Comparison of ENCODE assay signal across 24 mouse cellular contexts in the genomic region with DNA sequence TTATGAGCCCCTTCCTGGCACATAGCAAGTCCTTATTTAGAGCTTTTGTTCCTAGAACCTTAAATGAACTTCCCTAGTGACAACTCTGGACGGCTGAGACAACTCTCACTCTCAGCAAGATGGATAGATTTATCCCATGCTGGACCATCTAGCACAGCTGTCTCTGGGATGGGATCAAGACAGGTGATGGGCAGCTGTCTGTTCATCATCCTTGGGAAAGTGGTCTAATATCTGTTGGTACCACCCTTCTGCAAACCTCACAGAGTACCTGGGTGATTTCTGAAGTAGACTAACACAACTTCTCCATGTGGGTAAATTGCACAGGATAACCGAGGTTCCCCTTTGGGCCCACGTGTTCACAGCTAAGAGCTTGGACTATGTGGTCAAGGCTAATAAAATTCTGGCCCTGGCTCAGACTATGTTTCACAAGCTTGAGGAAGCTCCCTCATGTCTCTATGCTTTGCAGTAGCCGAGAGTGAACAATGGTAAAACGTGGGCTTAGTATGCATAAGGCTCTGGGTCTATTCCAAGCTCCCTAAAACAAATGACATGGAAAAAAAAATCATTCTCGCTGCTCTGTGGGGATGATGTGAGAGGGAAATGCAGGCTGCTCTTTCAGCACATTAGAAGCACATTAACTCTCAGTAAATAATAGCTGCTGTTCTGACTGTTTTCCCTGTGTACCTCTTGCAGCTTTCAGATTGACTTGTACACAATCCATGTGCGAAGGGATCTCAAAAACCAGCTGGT.
A peak's percentile ranks its signal among the peaks of the same experiment; 100 is the strongest.
DNase-seq lines count a peak whose midpoint lies in the region; ATAC-seq lines count a peak whose summit lies in the region.
"Had no signal": no experiment of that assay in that cellular context is flagged by ENCODE, and none has a peak within 500 bp of the region (broad histone marks: within the 10 kb centered on the region; RNA-seq: fewer than 3 reads in every experiment).

No protein-coding gene starts in this region.

- no peak overlapping the region for H3K27ac ChIP-seq in lung, embryonic 15.5 days
- peak overlapping the region; percentile 34; the same call in 1 of the 2 replicates for H3K27ac ChIP-seq in neural tube, embryonic 14.5 days (ENCODE audit: low read depth, low read length)
- H3K27ac ChIP-seq in neural tube, embryonic 15.5 days (replicated peaks) = no peak overlapping the region
- H3K27ac ChIP-seq in forebrain, embryonic 12.5 days = no peak overlapping the region
- H3K27ac ChIP-seq: embryonic facial prominence, embryonic 12.5 days; limb, embryonic 13.5 days; liver, embryonic 12.5 days had no signal

- DNase-seq in frontal cortex, postnatal 10 days (ENCODE audit: low spot score in 2 of 2) = no peak
- no peak for DNase-seq in lung, adult 18-20 months
- no peak for DNase-seq in kidney, adult 11 months
- DNase-seq: adrenal gland, postnatal 36 days; cerebellum, adult 11-12 months; cerebellum, postnatal 14 days; heart, adult 18-20 months; heart, postnatal 36 days; kidney, postnatal 36 days; layer of hippocampus, adult 9-11 months; lung, postnatal 10 days; retina, postnatal 1 day; right cerebral cortex, postnatal 25 days; spleen, adult 18-20 months had no signal

- H3K9me3 ChIP-seq in lung, embryonic 15.5 days = no peaks in the 10 kb centered on the region
- no peaks in the 10 kb centered on the region for H3K9me3 ChIP-seq in neural tube, embryonic 14.5 days (ENCODE audit: control insufficient read depth, low read length)
- no peaks in the 10 kb centered on the region for H3K9me3 ChIP-seq in neural tube, embryonic 15.5 days (replicated peaks)
- no peaks in the 10 kb centered on the region for H3K9me3 ChIP-seq in forebrain, embryonic 12.5 days
- H3K9me3 ChIP-seq: embryonic facial prominence, embryonic 12.5 days; limb, embryonic 13.5 days; liver, embryonic 12.5 days had no signal

- 0 out of 2 replicates have a peak, but pooled peaks cover 5% of the 10 kb centered on the region for H3K4me1 ChIP-seq in lung, embryonic 15.5 days
- H3K4me1 ChIP-seq in neural tube, embryonic 14.5 days (ENCODE audit: control insufficient read depth, insufficient read depth, low read length) = no peaks in the 10 kb centered on the region
- peaks cover 7% of the 10 kb centered on the region for H3K4me1 ChIP-seq in neural tube, embryonic 15.5 days
- no peaks in the 10 kb centered on the region for H3K4me1 ChIP-seq in forebrain, embryonic 12.5 days
- H3K4me1 ChIP-seq: embryonic facial prominence, embryonic 12.5 days; limb, embryonic 13.5 days; liver, embryonic 12.5 days had no signal

- WGBS in lung, embryonic 15.5 days = 42% methylated on average over 7 of the region's 7 CpGs
- 58% methylated on average over 7 of the region's 7 CpGs for WGBS in neural tube, embryonic 14.5 days
- 43% methylated on average over 7 of the region's 7 CpGs for WGBS in neural tube, embryonic 15.5 days
- WGBS in forebrain, embryonic 12.5 days = 73% methylated on average over 7 of the region's 7 CpGs

- H3K36me3 ChIP-seq in lung, embryonic 15.5 days = no peaks in the 10 kb centered on the region
- no peaks in the 10 kb centered on the region for H3K36me3 ChIP-seq in neural tube, embryonic 14.5 days (ENCODE audit: control insufficient read depth, insufficient read depth, low read length)
- no peaks in the 10 kb centered on the region for H3K36me3 ChIP-seq in neural tube, embryonic 15.5 days
- H3K36me3 ChIP-seq in forebrain, embryonic 12.5 days (replicated peaks) = no peaks in the 10 kb centered on the region
- H3K36me3 ChIP-seq: embryonic facial prominence, embryonic 12.5 days; limb, embryonic 13.5 days; liver, embryonic 12.5 days had no signal

- H3K27me3 ChIP-seq in lung, embryonic 15.5 days = no peaks in the 10 kb centered on the region
- H3K27me3 ChIP-seq in neural tube, embryonic 14.5 days (ENCODE audit: control insufficient read depth, insufficient read depth, low read length) = no peaks in the 10 kb centered on the region
- no peaks in the 10 kb centered on the region for H3K27me3 ChIP-seq in neural tube, embryonic 15.5 days (replicated peaks)
- no peaks in the 10 kb centered on the region for H3K27me3 ChIP-seq in forebrain, embryonic 12.5 days
- H3K27me3 ChIP-seq: embryonic facial prominence, embryonic 12.5 days; limb, embryonic 13.5 days; liver, embryonic 12.5 days had no signal

- ATAC-seq in frontal cortex, adult (ENCODE audit: low TSS enrichment) = peak; percentile 70; the same call in 1 of the 2 replicates
- ATAC-seq in lung, embryonic 15.5 days (ENCODE audit: borderline replicate concordance, extremely low read depth, low FRiP score, low TSS enrichment) = peak; percentile 39
- no peak for ATAC-seq in neural tube, embryonic 14.5 days (ENCODE audit: low read depth)
- ATAC-seq in neural tube, embryonic 15.5 days (ENCODE audit: low FRiP score) = no peak
- no peak for ATAC-seq in forebrain, embryonic 12.5 days (ENCODE audit: low FRiP score)
- ATAC-seq: hindbrain, embryonic 16.5 days; intestine, embryonic 16.5 days; liver, embryonic 12.5 days had no signal

- H3K4me3 ChIP-seq in lung, embryonic 15.5 days = no peak overlapping the region
- H3K4me3 ChIP-seq in neural tube, embryonic 14.5 days (ENCODE audit: low read depth, low read length) = no peak overlapping the region
- no peak overlapping the region for H3K4me3 ChIP-seq in neural tube, embryonic 15.5 days (replicated peaks)
- no peak overlapping the region for H3K4me3 ChIP-seq in forebrain, embryonic 12.5 days (replicated peaks)
- H3K4me3 ChIP-seq: embryonic facial prominence, embryonic 12.5 days; limb, embryonic 13.5 days; liver, embryonic 12.5 days had no signal

- no peak overlapping the region for H3K9ac ChIP-seq in lung, embryonic 15.5 days
- H3K9ac ChIP-seq in neural tube, embryonic 14.5 days (replicated peaks; ENCODE audit: low read depth, low read length) = no peak overlapping the region
- H3K9ac ChIP-seq in neural tube, embryonic 15.5 days (replicated peaks) = no peak overlapping the region
- no peak overlapping the region for H3K9ac ChIP-seq in forebrain, embryonic 12.5 days
- H3K9ac ChIP-seq: embryonic facial prominence, embryonic 12.5 days; limb, embryonic 13.5 days; liver, embryonic 12.5 days had no signal

- no peak overlapping the region for H3K4me2 ChIP-seq in lung, embryonic 15.5 days
- no peak overlapping the region for H3K4me2 ChIP-seq in neural tube, embryonic 14.5 days (ENCODE audit: low read depth, low read length)
- H3K4me2 ChIP-seq in neural tube, embryonic 15.5 days = no peak overlapping the region
- no peak overlapping the region for H3K4me2 ChIP-seq in forebrain, embryonic 12.5 days
- H3K4me2 ChIP-seq: embryonic facial prominence, embryonic 12.5 days; limb, embryonic 13.5 days; liver, embryonic 12.5 days had no signal

Comparison
In these comparisons a context has a peak if more than half of its experiments do, and no peak if none do; other contexts are left out.
1. ATAC-seq: peak in frontal cortex, adult (single experiment) and lung, embryonic 15.5 days (single experiment); none in neural tube, embryonic 14.5 days (single experiment), neural tube, embryonic 15.5 days (single experiment) and forebrain, embryonic 12.5 days (single experiment).